In genomic region chr2:25422587-25423410, GRCm38 (mm10) we compare ENCODE assay signal across 8 mouse cellular contexts. TPM values are rescaled to one million over a fixed set of nuclear protein-coding genes. Genes with fewer than 3 reads are reported as not detected.
DNase-seq lines count a peak whose midpoint lies in the region; ATAC-seq and TF ChIP-seq lines count a peak whose summit lies in the region.
"Had no signal": no experiment of that assay in that cellular context is flagged by ENCODE, and none has a peak within 500 bp of the region (broad histone marks: within the 10 kb centered on the region; RNA-seq: fewer than 3 reads in every experiment).

Gene Fut7, plus strand, starts transcription at chr2:25423267.

- TF ChIP-seq POLR2A in bone marrow, adult 2 months (IDR thresholded peaks at IDR 0.05; ENCODE audit: borderline replicate concordance, control insufficient read depth, low read depth, low read length), result peak; percentile 70; the same call in 1 of the 2 replicates

- H3K9ac ChIP-seq in limb, embryonic 12.5 days (replicated peaks), result 0 out of 2 replicates have a peak within 1 kb of the TSS, but pooled peaks have one; percentile 2
- H3K9ac ChIP-seq in lung, postnatal 0 days (replicated peaks; ENCODE audit: low read depth), result no peak within 1 kb of the TSS
- H3K9ac ChIP-seq in midbrain, embryonic 11.5 days (ENCODE audit: low read length), result no peak within 1 kb of the TSS
- H3K9ac ChIP-seq: liver, embryonic 14.5 days had no signal

- H3K4me2 ChIP-seq in limb, embryonic 12.5 days, result no peak within 1 kb of the TSS
- no peak within 1 kb of the TSS for H3K4me2 ChIP-seq in lung, postnatal 0 days (replicated peaks; ENCODE audit: low read depth, low read length)
- H3K4me2 ChIP-seq in midbrain, embryonic 11.5 days, result no peak within 1 kb of the TSS

- TF ChIP-seq EP300 in lung, postnatal 0 days (IDR thresholded peaks at IDR 0.05), result no peak

- peaks cover 57% of the 10 kb centered on the region for H3K27me3 ChIP-seq in limb, embryonic 12.5 days
- peaks cover 54% of the 10 kb centered on the region for H3K27me3 ChIP-seq in limb, embryonic 10.5 days (ENCODE audit: low read depth, poor library complexity, severe bottlenecking)
- no peaks in the 10 kb centered on the region for H3K27me3 ChIP-seq in lung, postnatal 0 days (replicated peaks; ENCODE audit: insufficient read depth, low read length)
- peaks cover 8% of the 10 kb centered on the region; the same call in 1 of the 2 replicates for H3K27me3 ChIP-seq in midbrain, embryonic 11.5 days (ENCODE audit: control insufficient read depth, insufficient read depth, low read length)

- no peaks in the 10 kb centered on the region for H3K9me3 ChIP-seq in limb, embryonic 12.5 days
- no peaks in the 10 kb centered on the region for H3K9me3 ChIP-seq in limb, embryonic 10.5 days (replicated peaks)
- no peaks in the 10 kb centered on the region for H3K9me3 ChIP-seq in lung, postnatal 0 days (ENCODE audit: low read length)
- H3K9me3 ChIP-seq in midbrain, embryonic 11.5 days (ENCODE audit: control insufficient read depth, low read length), result no peaks in the 10 kb centered on the region

- no peak for TF ChIP-seq CTCF in bone marrow, adult 2 months (IDR thresholded peaks at IDR 0.05; ENCODE audit: control insufficient read depth, insufficient read depth, low read length)
- TF ChIP-seq CTCF in lung, postnatal 0 days (IDR thresholded peaks at IDR 0.05), result no peak

- H3K27ac ChIP-seq in limb, embryonic 12.5 days, result no peak within 1 kb of the TSS
- no peak within 1 kb of the TSS for H3K27ac ChIP-seq in limb, embryonic 10.5 days
- peak within 1 kb of the TSS; percentile 95 for H3K27ac ChIP-seq in bone marrow, adult 2 months (ENCODE audit: control insufficient read depth, insufficient read depth, low read depth, low read length, poor library complexity)
- no peak within 1 kb of the TSS for H3K27ac ChIP-seq in lung, postnatal 0 days (ENCODE audit: low read length)
- no peak within 1 kb of the TSS for H3K27ac ChIP-seq in midbrain, embryonic 11.5 days (ENCODE audit: low read depth, low read length)
- H3K27ac ChIP-seq: liver, embryonic 14.5 days had no signal

- H3K36me3 ChIP-seq in limb, embryonic 12.5 days, result no peaks in the 10 kb centered on the region
- no peaks in the 10 kb centered on the region for H3K36me3 ChIP-seq in limb, embryonic 10.5 days
- H3K36me3 ChIP-seq in lung, postnatal 0 days (ENCODE audit: insufficient read depth, low read length), result no peaks in the 10 kb centered on the region
- H3K36me3 ChIP-seq in midbrain, embryonic 11.5 days (ENCODE audit: control insufficient read depth, insufficient read depth, low read length), result no peaks in the 10 kb centered on the region

- WGBS in limb, embryonic 12.5 days, result 62% methylated on average over 17 of the region's 17 CpGs
- 69% methylated on average over 17 of the region's 17 CpGs for WGBS in limb, embryonic 10.5 days
- WGBS in bone marrow, adult 2 months, result 3% methylated on average over 17 of the region's 17 CpGs
- 42% methylated on average over 17 of the region's 17 CpGs for WGBS in lung, postnatal 0 days
- 69% methylated on average over 17 of the region's 17 CpGs for WGBS in midbrain, embryonic 11.5 days

- no peak within 1 kb of the TSS for H3K4me3 ChIP-seq in limb, embryonic 12.5 days (replicated peaks)
- H3K4me3 ChIP-seq in limb, embryonic 10.5 days, result no peak within 1 kb of the TSS
- peak within 1 kb of the TSS; percentile 36 for H3K4me3 ChIP-seq in bone marrow, adult 2 months (replicated peaks; ENCODE audit: control insufficient read depth, low read depth, low read length)
- H3K4me3 ChIP-seq in lung, postnatal 0 days (ENCODE audit: low read depth, low read length), result no peak within 1 kb of the TSS
- no peak within 1 kb of the TSS for H3K4me3 ChIP-seq in midbrain, embryonic 11.5 days (ENCODE audit: low read depth, low read length)

- H3K4me1 ChIP-seq in limb, embryonic 12.5 days (replicated peaks), result no peaks in the 10 kb centered on the region
- no peaks in the 10 kb centered on the region for H3K4me1 ChIP-seq in limb, embryonic 10.5 days
- no peaks in the 10 kb centered on the region; the same call in 1 of the 2 replicates for H3K4me1 ChIP-seq in bone marrow, adult 2 months (ENCODE audit: control insufficient read depth, insufficient read depth, low read length)
- H3K4me1 ChIP-seq in lung, postnatal 0 days (ENCODE audit: insufficient read depth, low read depth, low read length), result no peaks in the 10 kb centered on the region
- H3K4me1 ChIP-seq in midbrain, embryonic 11.5 days (ENCODE audit: control insufficient read depth, insufficient read depth, low read length), result no peaks in the 10 kb centered on the region

- no peak for ATAC-seq in limb, embryonic 12.5 days (ENCODE audit: insufficient number of reproducible peaks, insufficient read depth, low FRiP score, low TSS enrichment, low read depth)
- peak; percentile 27; the same call in 1 of the 2 replicates for ATAC-seq in lung, postnatal 0 days
- no peak for ATAC-seq in midbrain, embryonic 11.5 days (ENCODE audit: low FRiP score)

- no peak for DNase-seq in limb, embryonic 10.5 days (ENCODE audit: low spot score)
- no peak for DNase-seq in lung, postnatal 0 days (ENCODE audit: low spot score)
- DNase-seq in thymus, postnatal 10 days (ENCODE audit: low spot score in 2 of 2), result peak; percentile 17 to 35
- DNase-seq in midbrain, embryonic 11.5 days (ENCODE audit: low spot score, missing footprints), result no peak
- no peak for DNase-seq in right cerebral cortex, postnatal 10 days (ENCODE audit: low spot score in 2 of 2)

RNA-seq across cellular contexts. Expression of gene Fut7, which starts in this region (rescaled TPM):
- polyA plus RNA-seq in limb, embryonic 12.5 days (2016; fragmentation: Nextera tagmentation; extraction: Ambion mirVana), result not detected in 2 replicates
- polyA plus RNA-seq in limb, embryonic 10.5 days (2016; fragmentation: Nextera tagmentation; extraction: Ambion mirVana), result not detected in 2 replicates
- 3.4 and 17.9 TPM in 2 replicates for polyA plus RNA-seq in bone marrow, adult 2 months (2011; ENCODE audit: insufficient read depth, insufficient read length, low replicate concordance, missing spikeins)
- polyA plus RNA-seq in lung, postnatal 0 days (2015; fragmentation: Nextera tagmentation; extraction: Ambion mirVana), result 0.32 and 0.45 TPM in 2 replicates
- polyA plus RNA-seq in midbrain, embryonic 11.5 days (2014; fragmentation: Nextera tagmentation; extraction: Ambion mirVana), result not detected in 2 replicates

Comparison
In these comparisons a context has a peak if more than half of its experiments do, and no peak if none do; other contexts are left out.
1. Peak in ATAC-seq in lung, postnatal 0 days; RNA of the gene not detected or under 1 TPM.
2. DNase-seq: peak in thymus, postnatal 10 days (2 of 2); none in limb, embryonic 10.5 days (single experiment), lung, postnatal 0 days (single experiment), midbrain, embryonic 11.5 days (single experiment) and right cerebral cortex, postnatal 10 days (0 of 2).